In genomic region chr13:56500132-56500531, GRCm38 (mm10) we compare ENCODE assay signal across 14 mouse cellular contexts. TPM values are rescaled to one million over a fixed set of nuclear protein-coding genes. Genes with fewer than 3 reads are reported as not detected.
DNase-seq lines count a peak whose midpoint lies in the region; ATAC-seq and TF ChIP-seq lines count a peak whose summit lies in the region.
"Had no signal": no experiment of that assay in that cellular context is flagged by ENCODE, and none has a peak within 500 bp of the region (broad histone marks: within the 10 kb centered on the region; RNA-seq: fewer than 3 reads in every experiment).

No protein-coding gene starts in this region.

- WGBS in hindbrain, postnatal 0 days = 78% methylated on average over 3 of the region's 3 CpGs
- WGBS in hindbrain, embryonic 14.5 days = 88% methylated on average over 3 of the region's 3 CpGs

- no peak overlapping the region for H3K4me2 ChIP-seq in hindbrain, postnatal 0 days (ENCODE audit: low read depth, low read length)
- H3K4me2 ChIP-seq in hindbrain, embryonic 14.5 days (replicated peaks) = no peak overlapping the region
- H3K4me2 ChIP-seq: embryonic facial prominence, embryonic 13.5 days; heart, embryonic 13.5 days; liver, embryonic 15.5 days; neural tube, embryonic 13.5 days had no signal

- H3K4me3 ChIP-seq in hindbrain, postnatal 0 days (ENCODE audit: low read length) = no peak overlapping the region
- H3K4me3 ChIP-seq in hindbrain, embryonic 14.5 days (replicated peaks; ENCODE audit: low read length) = no peak overlapping the region
- H3K4me3 ChIP-seq: embryonic facial prominence, embryonic 13.5 days; heart, embryonic 13.5 days; liver, embryonic 15.5 days; neural tube, embryonic 13.5 days had no signal

- no peaks in the 10 kb centered on the region for H3K4me1 ChIP-seq in hindbrain, postnatal 0 days (ENCODE audit: insufficient read depth, low read length)
- H3K4me1 ChIP-seq in hindbrain, embryonic 14.5 days (replicated peaks; ENCODE audit: control insufficient read depth, insufficient read depth, low read length) = no peaks in the 10 kb centered on the region
- H3K4me1 ChIP-seq: embryonic facial prominence, embryonic 13.5 days; heart, embryonic 13.5 days; liver, embryonic 15.5 days; neural tube, embryonic 13.5 days had no signal

- no peak for ATAC-seq in hindbrain, postnatal 0 days
- ATAC-seq in hindbrain, embryonic 14.5 days (ENCODE audit: low FRiP score) = no peak
- ATAC-seq: inflammation-experienced regulatory T-cells, adult 6 months had no signal

- H3K27ac ChIP-seq in hindbrain, postnatal 0 days = no peak overlapping the region
- H3K27ac ChIP-seq in hindbrain, embryonic 14.5 days = no peak overlapping the region
- H3K27ac ChIP-seq: embryonic facial prominence, embryonic 13.5 days; heart, embryonic 13.5 days; liver, embryonic 15.5 days; neural tube, embryonic 13.5 days had no signal

- no peaks in the 10 kb centered on the region for H3K36me3 ChIP-seq in hindbrain, postnatal 0 days (ENCODE audit: insufficient read depth, low read length)
- H3K36me3 ChIP-seq in hindbrain, embryonic 14.5 days (replicated peaks; ENCODE audit: control insufficient read depth, insufficient read depth) = no peaks in the 10 kb centered on the region
- H3K36me3 ChIP-seq: embryonic facial prominence, embryonic 13.5 days; heart, embryonic 13.5 days; liver, embryonic 15.5 days; neural tube, embryonic 13.5 days had no signal

- H3K27me3 ChIP-seq in hindbrain, postnatal 0 days (ENCODE audit: insufficient read depth, low read length) = no peaks in the 10 kb centered on the region
- H3K27me3 ChIP-seq in hindbrain, embryonic 14.5 days (ENCODE audit: control insufficient read depth, insufficient read depth, low read length) = no peaks in the 10 kb centered on the region
- H3K27me3 ChIP-seq: embryonic facial prominence, embryonic 13.5 days; liver, embryonic 15.5 days; neural tube, embryonic 13.5 days had no signal

- no peaks in the 10 kb centered on the region for H3K9me3 ChIP-seq in hindbrain, postnatal 0 days (ENCODE audit: low read length)
- no peaks in the 10 kb centered on the region for H3K9me3 ChIP-seq in hindbrain, embryonic 14.5 days (ENCODE audit: control insufficient read depth, low read length)
- H3K9me3 ChIP-seq: liver, embryonic 15.5 days; neural tube, embryonic 13.5 days had no signal

- DNase-seq in hindbrain, postnatal 0 days (ENCODE audit: low spot score) = peak; percentile 58
- no peak for DNase-seq in hindbrain, embryonic 14.5 days (ENCODE audit: low spot score)
- DNase-seq in 416B (ENCODE audit: low read depth) (peak; percentile 23), ES-CJ7 (ENCODE audit: low read depth, low spot score) (peak; percentile 44)
- peak; percentile 46 for DNase-seq in kidney, adult 9 months
- no peak for DNase-seq in frontal cortex, postnatal 14 days (ENCODE audit: low spot score in 2 of 2)
- DNase-seq in cerebellum, adult 9-10 months = no peak
- DNase-seq: thymus, adult 2 months had no signal

- TF ChIP-seq CTCF in hindbrain, postnatal 0 days (IDR thresholded peaks at IDR 0.05; ENCODE audit: low read depth) = peak; percentile 46

- H3K9ac ChIP-seq in hindbrain, postnatal 0 days (replicated peaks; ENCODE audit: low read length) = no peak overlapping the region
- H3K9ac ChIP-seq in hindbrain, embryonic 14.5 days = no peak overlapping the region
- H3K9ac ChIP-seq: embryonic facial prominence, embryonic 13.5 days; heart, embryonic 13.5 days; liver, embryonic 15.5 days; neural tube, embryonic 13.5 days had no signal

RNA-seq across cellular contexts. Expression of gene Il9, which starts 18.1 kb away (rescaled TPM):
- not detected in 2 replicates for total RNA-seq in hindbrain, postnatal 0 days (2014; rRNA removed)
- polyA plus RNA-seq in hindbrain, postnatal 0 days (2015; fragmentation: Nextera tagmentation; extraction: Ambion mirVana) = not detected in 2 replicates
- not detected in 2 replicates for polyA plus RNA-seq in hindbrain, embryonic 14.5 days (2014; fragmentation: Nextera tagmentation; extraction: Ambion mirVana)
- total RNA-seq: left cerebral cortex, adult 18-20 months had no signal
- polyA plus RNA-seq: embryonic facial prominence, embryonic 13.5 days; heart, embryonic 13.5 days; inflammation-experienced regulatory T-cells, adult 6 months; liver, embryonic 15.5 days; neural tube, embryonic 13.5 days had no signal

RNA-seq across cellular contexts. Expression of gene Fbxl21, which starts 22.1 kb away (rescaled TPM):
- total RNA-seq in hindbrain, postnatal 0 days (2014; rRNA removed) = 6.1 and 11.3 TPM in 2 replicates
- polyA plus RNA-seq in hindbrain, postnatal 0 days (2015; fragmentation: Nextera tagmentation; extraction: Ambion mirVana) = 5.5 and 5.6 TPM in 2 replicates
- polyA plus RNA-seq in hindbrain, embryonic 14.5 days (2014; fragmentation: Nextera tagmentation; extraction: Ambion mirVana) = 3.9 and 4.1 TPM in 2 replicates

RNA-seq across cellular contexts. Expression of gene Lect2, which starts 48.2 kb away (rescaled TPM):
- not detected in 2 replicates for total RNA-seq in hindbrain, postnatal 0 days (2014; rRNA removed)
- 0.23 TPM in 1 of 2 replicates, not detected in the other for polyA plus RNA-seq in hindbrain, postnatal 0 days (2015; fragmentation: Nextera tagmentation; extraction: Ambion mirVana)
- not detected in 2 replicates for polyA plus RNA-seq in hindbrain, embryonic 14.5 days (2014; fragmentation: Nextera tagmentation; extraction: Ambion mirVana)
- total RNA-seq: left cerebral cortex, adult 18-20 months had no signal
- polyA plus RNA-seq: embryonic facial prominence, embryonic 13.5 days; inflammation-experienced regulatory T-cells, adult 6 months; neural tube, embryonic 13.5 days; thymus, adult 2 months had no signal

Comparison
In these comparisons a context has a peak if more than half of its experiments do, and no peak if none do; other contexts are left out.
1. DNase-seq: peak in hindbrain, postnatal 0 days (single experiment), 416B (single experiment), ES-CJ7 (single experiment) and kidney, adult 9 months (single experiment); none in hindbrain, embryonic 14.5 days (single experiment), frontal cortex, postnatal 14 days (0 of 2) and cerebellum, adult 9-10 months (single experiment).